Mouse (Mus musculus): ENCODE measurements around the gene Slc35a3.

DNA sequence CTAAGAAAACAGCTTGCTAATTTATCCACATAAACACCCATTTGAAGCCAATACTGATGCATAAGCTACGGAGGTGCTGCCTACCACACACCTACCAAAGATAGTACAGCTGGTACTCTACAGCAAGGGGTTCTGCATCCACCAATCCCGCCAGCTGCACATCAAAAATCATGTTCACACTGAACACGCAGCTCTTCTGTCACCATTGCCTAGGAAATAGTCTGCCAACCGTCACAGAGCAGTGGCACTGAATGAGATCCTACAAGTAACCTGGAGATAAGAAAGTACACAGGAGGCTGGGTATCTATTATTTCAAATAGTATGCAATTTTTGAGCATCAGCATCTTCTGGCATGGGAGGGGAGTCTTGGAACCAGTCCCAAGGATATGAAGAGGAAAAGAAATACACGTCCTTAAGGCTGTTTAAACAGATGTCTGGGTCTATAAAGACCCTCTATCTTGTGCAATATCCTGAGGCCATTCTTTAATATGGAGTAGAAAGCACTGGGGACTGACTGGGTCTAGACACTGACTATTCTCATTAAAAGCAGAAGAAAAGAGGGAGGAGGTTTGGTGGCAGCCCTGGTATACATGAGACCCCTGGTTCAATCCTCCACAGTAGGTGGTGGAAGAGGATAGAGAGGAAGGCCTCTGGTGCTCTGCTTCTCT, 59.2 kb downstream of the Slc35a3 start:
- TF ChIP-seq CTCF (IDR thresholded peaks at IDR 0.05; ENCODE audit: low read depth) (no peak), EP300 (optimal IDR thresholded peaks at IDR 0.05) (no peak)
